Mouse (Mus musculus) testis, adult 2 months (tissue): ENCODE measurements around the gene Aldh3a2. TPM values are rescaled to one million over a fixed set of nuclear protein-coding genes. Genes with fewer than 3 reads are reported as not detected.
"Not testable (repeated sequence)": the region's sequence is repeated elsewhere in the genome, so short reads cannot be mapped to it uniquely, and the experiment has no call there.

ENCODE experiments used
- H3K27ac ChIP-seq: fragments of 200-500 bp; 2 replicates; pipeline ENCODE4 v1.5.1; 2012; ENCODE audit warnings: low read depth, low read length; ENCODE audit not compliant: control insufficient read depth, insufficient read depth
- H3K27me3 ChIP-seq: fragments of 200-500 bp; 2 replicates; pipeline ENCODE4 v1.6.1; 2012; ENCODE audit warnings: mild to moderate bottlenecking, low read length, moderate library complexity; ENCODE audit not compliant: control insufficient read depth, insufficient read depth
- H3K36me3 ChIP-seq: fragments of 200-500 bp; 2 replicates; pipeline ENCODE4 v1.6.1; 2012; ENCODE audit warnings: mild to moderate bottlenecking, low read length; ENCODE audit not compliant: control insufficient read depth, insufficient read depth
- H3K4me1 ChIP-seq: fragments of 200-500 bp; 2 replicates; pipeline ENCODE4 v1.6.1; 2012; ENCODE audit warnings: low read length; ENCODE audit not compliant: control insufficient read depth, insufficient read depth
- H3K4me3 ChIP-seq: fragments of 200-500 bp; 2 replicates; pipeline ENCODE4 v1.5.1; 2012; ENCODE audit warnings: low read depth, mild to moderate bottlenecking, low read length, moderate library complexity, mixed read lengths; ENCODE audit not compliant: control insufficient read depth
- CTCF ChIP-seq: fragments of 200-500 bp; IDR thresholded peaks from 2 replicates; pipeline ENCODE4 v1.5.1; 2012; ENCODE audit warnings: low read depth, mild to moderate bottlenecking, inconsistent platforms, low read length, moderate library complexity; ENCODE audit not compliant: control insufficient read depth, insufficient read depth, insufficient replicate concordance
- POLR2A ChIP-seq: fragments of 200-500 bp; IDR thresholded peaks from 2 replicates; pipeline ENCODE4 v1.6.1; 2012; ENCODE audit warnings: low read depth, mild to moderate bottlenecking, inconsistent platforms, low read length, moderate library complexity; ENCODE audit not compliant: control insufficient read depth
- polyA plus RNA-seq: library from polyadenylated mRNA; depleted of rRNA; stranded (reverse); fragments of >200 nt; gene quantifications from 2 replicates; pipeline ENCODE4 v1.2.3, GENCODE M21; 2012

The Aldh3a2 gene
- polyA plus RNA-seq, 1 experiment: 21.3 TPM

GRCm38 (mm10) chr11:61190776-61191175, 76.5 kb downstream of the Aldh3a2 start:
- H3K4me1 ChIP-seq: no peaks in the 10 kb centered on the region

DNA sequence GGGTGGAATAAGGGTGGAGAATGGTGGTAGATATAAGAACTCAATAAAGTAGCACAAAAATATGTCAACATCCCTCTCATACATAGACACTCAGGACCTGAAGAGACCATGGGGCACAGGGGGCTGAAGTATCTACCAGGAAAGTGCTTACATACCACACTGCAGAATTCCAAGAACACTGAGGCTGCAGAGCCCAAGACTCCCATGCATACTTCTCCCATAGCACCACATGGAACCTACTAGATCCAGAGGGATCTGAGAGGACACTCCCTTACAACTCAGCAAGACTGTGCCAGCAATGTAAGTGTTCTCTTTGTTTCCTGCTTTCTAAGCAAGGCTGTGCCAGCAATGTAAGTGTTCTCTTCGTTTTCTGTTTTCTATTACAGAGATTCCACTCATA, 83.4 kb downstream of the Aldh3a2 start:
- Histone ChIP-seq H3K4me1 (no peaks in the 10 kb centered on the region), H3K36me3 (no peaks in the 10 kb centered on the region), H3K27me3 (no peaks in the 10 kb centered on the region), H3K27ac (no peak overlapping the region), H3K4me3 (no peak overlapping the region)
- TF ChIP-seq POLR2A (no peak), CTCF (no peak)

More at GRCm38 (mm10) chr11:61190776-61191175, 76.5 kb downstream of the Aldh3a2 start:
- TF ChIP-seq POLR2A (no peak), CTCF (no peak)
- H3K27ac ChIP-seq: no peak overlapping the region
- no peak overlapping the region for H3K4me3 ChIP-seq
- no peaks in the 10 kb centered on the region for H3K27me3 ChIP-seq
- H3K36me3 ChIP-seq: no peaks in the 10 kb centered on the region

DNA sequence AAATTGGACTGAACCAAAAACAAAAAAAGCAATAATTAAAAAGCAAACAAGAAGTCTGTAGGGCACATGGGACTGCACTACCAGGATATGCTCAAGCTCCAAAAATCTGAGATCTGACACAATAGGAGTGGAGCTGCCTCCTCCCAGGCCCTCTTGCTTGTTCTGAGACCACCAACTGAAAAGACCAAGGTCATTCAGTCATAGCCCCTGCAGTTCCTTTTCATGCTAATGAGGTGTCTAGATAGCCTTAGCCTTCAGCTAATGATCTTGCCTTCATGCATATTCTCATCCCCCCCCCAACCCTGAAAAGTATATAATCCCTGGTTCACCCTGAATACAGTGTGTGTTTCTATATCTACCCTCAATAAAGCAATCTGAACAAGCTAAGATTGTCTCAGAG, 85.6 kb downstream of the Aldh3a2 start:
- Histone ChIP-seq H3K4me1 (no peaks in the 10 kb centered on the region), H3K4me3 (no peak overlapping the region), H3K27ac (no peak overlapping the region), H3K36me3 (no peaks in the 10 kb centered on the region), H3K27me3 (no peaks in the 10 kb centered on the region)
- TF ChIP-seq POLR2A: no peak
- TF ChIP-seq CTCF: no peak

GRCm38 (mm10) chr11:61180361-61180760, 86.9 kb downstream of the Aldh3a2 start:
- H3K36me3 ChIP-seq: no peaks in the 10 kb centered on the region
- no peaks in the 10 kb centered on the region; the same call in 1 of the 2 replicates for H3K4me1 ChIP-seq
- H3K4me3 ChIP-seq: no peak overlapping the region
- TF ChIP-seq POLR2A: no peak
- TF ChIP-seq CTCF: no peak
- H3K27ac ChIP-seq: no peak overlapping the region
- H3K27me3 ChIP-seq: no peaks in the 10 kb centered on the region

- TF ChIP-seq CTCF: no peak
- TF ChIP-seq POLR2A: no peak
These were observed 90.9 kb downstream of the Aldh3a2 start for GRCm38 (mm10) chr11:61176321-61176720.

GRCm38 (mm10) chr11:61175778-61176177, 91.5 kb downstream of the Aldh3a2 start:
- TF ChIP-seq CTCF (no peak), POLR2A (no peak)
- no peaks in the 10 kb centered on the region for H3K36me3 ChIP-seq
- H3K27me3 ChIP-seq: no peaks in the 10 kb centered on the region
- H3K27ac ChIP-seq: no peak overlapping the region
- no peak overlapping the region for H3K4me3 ChIP-seq
- H3K4me1 ChIP-seq: peaks cover 7% of the 10 kb centered on the region

More at GRCm38 (mm10) chr11:61176321-61176720, 90.9 kb downstream of the Aldh3a2 start:
- no peak overlapping the region for H3K27ac ChIP-seq
- H3K4me3 ChIP-seq: no peak overlapping the region
- H3K27me3 ChIP-seq: no peaks in the 10 kb centered on the region
- no peaks in the 10 kb centered on the region for H3K36me3 ChIP-seq
- H3K4me1 ChIP-seq: peaks cover 7% of the 10 kb centered on the region

- TF ChIP-seq CTCF (0 out of 2 replicates have a peak, but pooled peaks have one; percentile 1), POLR2A (peak; percentile 88)
- peak within 1 kb of the TSS; percentile 94 for H3K4me3 ChIP-seq
- H3K27me3 ChIP-seq: no peaks in the 10 kb centered on the region
- no peaks in the 10 kb centered on the region for H3K36me3 ChIP-seq
- peaks cover 7% of the 10 kb centered on the region for H3K4me1 ChIP-seq
- peak within 1 kb of the TSS; percentile 89 for H3K27ac ChIP-seq
These were observed 92.2 kb downstream of the Aldh3a2 start, which contains the start of gene Usp22 for GRCm38 (mm10) chr11:61174821-61175658. TSS of gene Usp22 (minus strand) at chr11:61175055.

DNA sequence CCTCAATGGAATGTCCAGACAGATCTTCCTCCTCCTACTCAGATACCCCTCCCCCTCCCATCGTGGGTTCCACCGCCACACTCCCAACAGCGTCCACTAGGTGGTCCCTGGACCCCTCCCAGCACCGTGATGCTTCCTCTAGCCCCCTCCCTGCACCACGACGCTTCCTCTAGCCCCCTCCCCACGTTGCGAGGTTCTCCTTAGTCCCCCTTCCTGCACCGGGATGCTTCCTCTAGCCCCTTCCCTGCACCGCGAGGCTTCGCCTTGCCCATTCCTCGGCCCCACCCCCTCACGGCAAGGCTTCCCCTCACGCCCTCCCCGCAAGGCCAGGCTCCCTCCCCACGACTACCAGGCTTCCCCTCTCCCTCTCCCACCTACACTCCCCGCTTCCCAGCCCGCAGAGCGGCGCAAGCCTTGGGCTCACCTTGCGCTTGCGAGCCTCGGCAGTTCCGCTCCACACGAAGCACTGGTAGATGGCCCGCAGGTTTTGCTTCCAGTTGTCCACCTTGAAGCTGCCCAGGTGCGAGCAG, 92.9 kb downstream of the Aldh3a2 start:
- Histone ChIP-seq H3K4me1 (peaks cover 7% of the 10 kb centered on the region), H3K27ac (peak overlapping the region; percentile 89), H3K27me3 (no peaks in the 10 kb centered on the region), H3K36me3 (no peaks in the 10 kb centered on the region), H3K4me3 (peak overlapping the region; percentile 94)
- no peak; the same call in 1 of the 2 replicates for TF ChIP-seq POLR2A
- TF ChIP-seq CTCF: peak; percentile 55; the same call in 1 of the 2 replicates

- H3K36me3 ChIP-seq, H3K4me1 ChIP-seq, H3K27me3 ChIP-seq, H3K27ac ChIP-seq, H3K4me3 ChIP-seq: not testable (repeated sequence)
These were observed 93.8 kb downstream of the Aldh3a2 start for GRCm38 (mm10) chr11:61173477-61173876.
